Mouse (Mus musculus): ENCODE data around the gene Fkbp9. TPM values are rescaled to one million over a fixed set of nuclear protein-coding genes. Genes with fewer than 3 reads are reported as not detected.

Gene Fkbp9
- polyA plus RNA-seq, 1 experiment from 2014 or later = 145 TPM

DNA sequence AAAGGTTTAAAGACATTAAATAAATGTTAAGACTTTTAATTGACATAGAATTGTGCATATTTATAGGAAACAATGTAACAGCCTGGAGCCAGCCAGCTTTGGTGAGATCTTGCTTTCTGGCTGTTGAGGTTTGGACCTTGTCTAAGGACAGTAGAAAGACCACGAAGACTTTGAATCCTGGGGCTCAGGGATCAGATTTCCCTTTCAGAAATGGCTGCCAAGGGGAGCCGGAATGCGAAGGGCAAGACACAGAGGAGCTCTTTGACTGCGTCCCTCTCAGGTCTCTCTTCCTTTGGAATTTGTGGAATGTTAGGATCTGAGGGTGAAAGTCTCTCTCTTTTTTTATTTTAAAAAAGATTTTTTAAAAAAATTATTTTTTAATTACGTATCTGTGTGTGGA, 2.9 kb downstream of the Fkbp9 start:
- no peak overlapping the region for H3K9ac ChIP-seq (replicated peaks; ENCODE audit: low read length)
- no peaks in the 10 kb centered on the region for H3K9me3 ChIP-seq (ENCODE audit: low read length)
- no peak overlapping the region for H3K4me2 ChIP-seq (replicated peaks; ENCODE audit: low read depth, low read length)
- no peak overlapping the region for H3K4me3 ChIP-seq (ENCODE audit: low read length)
- peaks cover 18% of the 10 kb centered on the region for H3K36me3 ChIP-seq (ENCODE audit: insufficient read depth, low read length)
- WGBS = 62% methylated on average over 5 of the region's 5 CpGs
- no peaks in the 10 kb centered on the region for H3K27me3 ChIP-seq (ENCODE audit: insufficient read depth, low read length)
- H3K27ac ChIP-seq (ENCODE audit: low read length) = no peak overlapping the region
- peaks cover 6% of the 10 kb centered on the region; the same call in 1 of the 2 replicates for H3K4me1 ChIP-seq (ENCODE audit: insufficient read depth, low read length)
- no peak for ATAC-seq (ENCODE audit: low FRiP score, low TSS enrichment)

DNA sequence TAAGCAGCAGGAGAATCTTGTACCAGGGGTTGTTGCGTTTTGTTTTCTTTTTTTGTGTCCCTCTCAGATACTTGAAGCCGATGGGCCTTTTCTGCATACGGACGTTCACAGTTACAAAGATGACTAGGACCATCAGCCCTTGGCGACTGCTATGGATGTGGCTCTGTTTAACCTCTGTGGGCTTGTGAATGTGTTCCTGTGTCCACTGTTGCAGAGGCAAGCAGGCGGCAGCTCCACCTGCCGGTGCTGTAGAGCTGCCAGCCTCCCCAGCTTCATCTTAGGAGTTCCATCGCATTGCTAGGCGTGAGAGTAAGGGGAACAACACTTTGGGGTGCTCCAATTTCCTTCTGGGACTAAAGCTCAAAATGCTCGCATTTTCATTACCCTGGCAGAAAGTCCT, 3.7 kb downstream of the Fkbp9 start:
- Histone ChIP-seq H3K4me1 (ENCODE audit: insufficient read depth, low read length) (peaks cover 6% of the 10 kb centered on the region; the same call in 1 of the 2 replicates), H3K4me2 (replicated peaks; ENCODE audit: low read depth, low read length) (no peak overlapping the region), H3K36me3 (ENCODE audit: insufficient read depth, low read length) (peaks cover 20% of the 10 kb centered on the region), H3K27me3 (ENCODE audit: insufficient read depth, low read length) (no peaks in the 10 kb centered on the region), H3K27ac (ENCODE audit: low read length) (no peak overlapping the region), H3K9me3 (ENCODE audit: low read length) (no peaks in the 10 kb centered on the region), H3K4me3 (ENCODE audit: low read length) (no peak overlapping the region), H3K9ac (replicated peaks; ENCODE audit: low read length) (no peak overlapping the region)
- ATAC-seq (ENCODE audit: low FRiP score, low TSS enrichment) = no peak
- 90% methylated on average over 10 of the region's 10 CpGs for WGBS

DNA sequence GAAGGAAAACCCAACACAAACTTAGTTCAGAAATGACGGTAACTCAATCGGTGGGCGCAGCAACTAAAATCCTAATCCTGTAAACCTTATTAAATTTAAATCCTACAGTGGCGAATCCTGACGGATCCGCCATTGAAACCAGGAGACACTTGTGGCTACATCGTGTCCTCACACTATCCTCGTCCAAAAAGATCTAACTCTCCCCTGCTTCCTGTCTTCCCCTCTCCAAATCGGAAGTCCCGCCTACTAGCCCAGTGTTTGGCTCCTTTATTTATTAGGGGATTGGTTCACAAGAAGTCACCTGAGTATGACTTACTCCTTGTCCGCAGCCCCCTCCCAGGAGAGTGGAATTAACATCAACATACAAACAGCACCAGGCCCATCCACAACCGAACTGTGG, 5.3 kb downstream of the Fkbp9 start:
- Histone ChIP-seq H3K9ac (replicated peaks; ENCODE audit: low read length) (no peak overlapping the region), H3K4me2 (replicated peaks; ENCODE audit: low read depth, low read length) (no peak overlapping the region), H3K4me1 (ENCODE audit: insufficient read depth, low read length) (peaks cover 6% of the 10 kb centered on the region; the same call in 1 of the 2 replicates), H3K27ac (ENCODE audit: low read length) (no peak overlapping the region), H3K4me3 (ENCODE audit: low read length) (no peak overlapping the region), H3K27me3 (ENCODE audit: insufficient read depth, low read length) (no peaks in the 10 kb centered on the region), H3K36me3 (ENCODE audit: insufficient read depth, low read length) (peaks cover 21% of the 10 kb centered on the region), H3K9me3 (ENCODE audit: low read length) (no peaks in the 10 kb centered on the region)
- no peak for ATAC-seq (ENCODE audit: low FRiP score, low TSS enrichment)
- 95% methylated on average over 12 of the region's 12 CpGs for WGBS

DNA sequence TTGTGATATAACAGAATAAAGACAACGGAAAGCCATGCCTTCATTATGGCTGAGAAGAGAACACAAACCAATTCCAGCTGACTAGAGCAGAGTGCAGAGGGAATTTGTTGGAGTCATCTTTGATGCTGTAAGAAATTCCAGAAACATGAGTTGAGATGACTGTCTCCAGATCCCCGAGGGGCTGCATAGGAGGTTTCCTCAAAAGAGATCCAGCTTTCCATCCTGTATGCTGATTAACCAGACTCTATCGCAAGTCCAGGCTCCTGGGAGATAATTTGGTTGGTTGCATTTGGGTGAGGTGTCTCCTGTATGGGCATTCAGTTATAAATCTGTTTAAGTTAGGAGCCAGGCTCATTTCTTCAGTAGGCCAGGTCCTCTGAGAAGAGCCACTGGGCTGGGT, 5.8 kb downstream of the Fkbp9 start:
- Histone ChIP-seq H3K27me3 (ENCODE audit: insufficient read depth, low read length) (no peaks in the 10 kb centered on the region), H3K4me2 (replicated peaks; ENCODE audit: low read depth, low read length) (no peak overlapping the region), H3K9ac (replicated peaks; ENCODE audit: low read length) (no peak overlapping the region), H3K9me3 (ENCODE audit: low read length) (no peaks in the 10 kb centered on the region), H3K27ac (ENCODE audit: low read length) (no peak overlapping the region), H3K4me1 (ENCODE audit: insufficient read depth, low read length) (peaks cover 6% of the 10 kb centered on the region; the same call in 1 of the 2 replicates), H3K36me3 (ENCODE audit: insufficient read depth, low read length) (peaks cover 21% of the 10 kb centered on the region), H3K4me3 (ENCODE audit: low read length) (no peak overlapping the region)
- WGBS = 90% methylated on average over 3 of the region's 3 CpGs
- no peak for ATAC-seq (ENCODE audit: low FRiP score, low TSS enrichment)

DNA sequence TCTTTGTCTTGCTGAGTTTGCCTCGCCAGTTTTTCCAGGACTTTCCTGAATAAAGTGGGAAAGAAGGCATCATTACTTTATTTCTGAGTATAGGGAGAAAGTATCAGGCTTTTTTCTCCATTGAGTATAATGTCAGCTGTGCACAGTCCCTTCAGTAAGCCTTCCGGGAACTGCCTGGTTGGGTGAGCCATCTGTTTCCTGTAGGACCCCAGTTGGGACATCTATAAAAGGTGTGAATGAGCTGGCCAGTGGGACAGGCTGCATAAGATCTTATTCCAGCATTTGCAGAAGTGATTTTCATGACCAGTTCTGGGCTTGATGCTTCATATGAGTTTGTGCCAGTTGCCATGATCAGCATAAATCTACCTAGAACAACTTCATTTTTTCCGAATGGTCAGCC, 11.4 kb downstream of the Fkbp9 start:
- Histone ChIP-seq H3K36me3 (ENCODE audit: insufficient read depth, low read length) (0 out of 2 replicates have a peak, but pooled peaks cover 3% of the 10 kb centered on the region), H3K27me3 (ENCODE audit: insufficient read depth, low read length) (no peaks in the 10 kb centered on the region), H3K4me2 (replicated peaks; ENCODE audit: low read depth, low read length) (no peak overlapping the region), H3K9ac (replicated peaks; ENCODE audit: low read length) (no peak overlapping the region), H3K9me3 (ENCODE audit: low read length) (no peaks in the 10 kb centered on the region), H3K4me3 (ENCODE audit: low read length) (no peak overlapping the region), H3K4me1 (ENCODE audit: insufficient read depth, low read length) (no peaks in the 10 kb centered on the region), H3K27ac (ENCODE audit: low read length) (no peak overlapping the region)
- no peak for ATAC-seq (ENCODE audit: low FRiP score, low TSS enrichment)
- WGBS = 79% methylated on average over 3 of the region's 3 CpGs

DNA sequence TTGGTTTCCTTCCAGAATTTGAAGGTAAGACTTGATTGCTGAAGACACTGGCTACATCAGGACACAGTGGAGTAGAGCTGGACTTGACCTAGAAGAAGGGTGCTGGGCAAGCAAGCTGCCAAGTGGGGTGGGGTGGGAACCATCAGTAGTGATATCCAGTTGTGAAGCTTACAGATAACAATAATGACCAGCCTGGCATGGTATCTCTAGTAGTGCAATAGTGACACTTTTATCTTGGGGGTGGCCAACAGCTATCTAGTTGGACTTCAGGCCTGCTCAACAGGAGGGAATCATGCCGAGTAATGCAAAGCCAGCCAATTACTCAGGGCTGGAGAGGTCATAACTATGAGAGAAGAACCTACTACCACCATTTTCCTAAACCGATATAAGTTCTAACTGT, 12.5 kb downstream of the Fkbp9 start:
- Histone ChIP-seq H3K27ac (ENCODE audit: low read length) (no peak overlapping the region), H3K4me2 (replicated peaks; ENCODE audit: low read depth, low read length) (no peak overlapping the region), H3K36me3 (ENCODE audit: insufficient read depth, low read length) (0 out of 2 replicates have a peak, but pooled peaks cover 3% of the 10 kb centered on the region), H3K4me3 (ENCODE audit: low read length) (no peak overlapping the region), H3K27me3 (ENCODE audit: insufficient read depth, low read length) (no peaks in the 10 kb centered on the region), H3K9me3 (ENCODE audit: low read length) (no peaks in the 10 kb centered on the region), H3K9ac (replicated peaks; ENCODE audit: low read length) (no peak overlapping the region), H3K4me1 (ENCODE audit: insufficient read depth, low read length) (no peaks in the 10 kb centered on the region)
- WGBS = 95% methylated on average over 2 of the region's 2 CpGs
- no peak for ATAC-seq (ENCODE audit: low FRiP score, low TSS enrichment)

DNA sequence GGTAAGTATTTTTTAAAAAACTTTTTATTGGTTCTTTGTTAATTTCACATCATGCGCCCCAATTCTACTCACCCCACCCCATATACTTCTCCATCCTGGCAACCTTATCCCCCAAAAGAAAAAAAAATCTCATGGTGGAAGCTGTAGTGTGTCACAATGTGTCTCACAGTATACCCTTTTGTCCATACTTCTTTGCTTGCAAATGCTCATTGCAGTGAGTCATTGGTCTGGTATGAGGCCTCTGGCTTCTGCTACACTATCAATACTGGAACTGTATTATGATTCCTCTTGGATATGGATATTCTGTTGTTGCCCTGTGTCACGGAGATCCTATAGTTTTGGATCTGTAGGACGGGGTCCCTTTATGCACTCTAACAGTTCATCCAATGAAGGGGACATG, 17.1 kb downstream of the Fkbp9 start:
- Histone ChIP-seq H3K9me3 (ENCODE audit: low read length) (no peaks in the 10 kb centered on the region), H3K4me3 (ENCODE audit: low read length) (no peak overlapping the region), H3K27ac (ENCODE audit: low read length) (no peak overlapping the region), H3K4me2 (replicated peaks; ENCODE audit: low read depth, low read length) (no peak overlapping the region), H3K4me1 (ENCODE audit: insufficient read depth, low read length) (no peaks in the 10 kb centered on the region), H3K27me3 (ENCODE audit: insufficient read depth, low read length) (no peaks in the 10 kb centered on the region), H3K36me3 (ENCODE audit: insufficient read depth, low read length) (peaks cover 20% of the 10 kb centered on the region; the same call in 1 of the 2 replicates), H3K9ac (replicated peaks; ENCODE audit: low read length) (no peak overlapping the region)
- 94% methylated on average over 3 of the region's 3 CpGs for WGBS
- ATAC-seq (ENCODE audit: low FRiP score, low TSS enrichment) = no peak

DNA sequence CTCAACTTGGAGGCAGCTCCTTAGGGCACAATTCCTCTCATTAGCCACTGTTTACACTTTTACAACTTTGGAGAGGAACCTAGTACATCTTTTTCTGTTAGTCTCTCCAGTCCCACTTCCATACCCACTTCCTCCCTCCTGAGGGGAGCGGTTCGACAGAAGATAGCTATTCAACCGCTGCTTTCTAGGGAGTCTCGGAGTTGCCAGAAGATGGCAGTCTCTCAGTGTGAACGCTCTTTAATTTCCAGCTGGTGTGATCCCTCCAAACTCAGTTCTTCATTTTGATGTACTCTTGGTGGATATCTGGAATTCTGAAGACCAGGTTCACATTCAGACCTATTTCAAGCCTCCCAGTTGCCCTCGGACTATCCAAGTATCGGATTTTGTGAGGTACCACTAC, 18.5 kb downstream of the Fkbp9 start:
- Histone ChIP-seq H3K9ac (replicated peaks; ENCODE audit: low read length) (no peak overlapping the region), H3K4me3 (ENCODE audit: low read length) (no peak overlapping the region), H3K9me3 (ENCODE audit: low read length) (no peaks in the 10 kb centered on the region), H3K27ac (ENCODE audit: low read length) (no peak overlapping the region), H3K27me3 (ENCODE audit: insufficient read depth, low read length) (no peaks in the 10 kb centered on the region), H3K4me2 (replicated peaks; ENCODE audit: low read depth, low read length) (no peak overlapping the region), H3K4me1 (ENCODE audit: insufficient read depth, low read length) (no peaks in the 10 kb centered on the region), H3K36me3 (ENCODE audit: insufficient read depth, low read length) (peaks cover 24% of the 10 kb centered on the region; the same call in 1 of the 2 replicates)
- 84% methylated on average over 7 of the region's 7 CpGs for WGBS
- no peak for ATAC-seq (ENCODE audit: low FRiP score, low TSS enrichment)

DNA sequence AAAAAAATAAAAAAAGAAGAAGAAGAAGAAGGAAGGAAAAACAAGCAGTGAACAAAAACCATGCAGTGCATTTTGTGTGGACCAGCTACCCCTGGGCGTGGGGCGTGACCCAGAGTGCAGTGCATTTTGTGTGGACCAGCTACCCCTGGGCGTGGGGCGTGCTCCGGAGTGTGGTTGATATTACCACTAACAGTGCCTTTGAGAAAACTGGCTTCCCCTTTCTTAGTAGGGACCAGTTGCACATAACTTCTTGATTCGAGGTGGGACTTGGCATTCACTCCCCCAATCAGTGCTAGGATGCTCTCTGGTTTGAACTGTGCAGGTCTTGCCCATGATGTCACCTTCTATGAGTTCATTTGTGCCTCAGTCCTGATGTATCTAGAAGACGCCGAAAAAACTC, 22.9 kb downstream of the Fkbp9 start:
- peaks cover 35% of the 10 kb centered on the region for H3K36me3 ChIP-seq (ENCODE audit: insufficient read depth, low read length)
- WGBS = 90% methylated on average over 8 of the region's 8 CpGs
- H3K4me1 ChIP-seq (ENCODE audit: insufficient read depth, low read length) = no peaks in the 10 kb centered on the region

DNA sequence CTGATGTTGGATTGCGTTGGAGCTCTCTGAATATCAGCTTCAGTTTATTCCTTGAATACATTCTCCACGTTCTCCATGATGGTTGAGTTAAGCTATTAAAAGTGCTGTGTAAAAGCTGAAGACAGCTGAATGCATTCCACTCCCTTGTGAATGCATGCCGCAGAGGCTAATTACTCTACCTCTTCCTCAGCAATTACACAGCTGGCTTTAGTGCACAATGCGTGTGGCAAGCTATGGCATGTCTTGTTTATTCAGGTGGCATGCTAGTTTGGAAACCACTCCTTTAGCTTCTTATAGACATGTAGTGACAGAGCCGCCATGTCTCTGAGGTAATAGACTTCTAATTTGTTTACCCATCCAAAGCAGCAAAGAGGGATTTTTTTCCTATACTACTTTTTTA, 24.9 kb downstream of the Fkbp9 start:
- WGBS = 85% methylated on average over 5 of the region's 5 CpGs
- Histone ChIP-seq H3K36me3 (ENCODE audit: insufficient read depth, low read length) (peaks cover 28% of the 10 kb centered on the region), H3K9me3 (ENCODE audit: low read length) (no peaks in the 10 kb centered on the region)

More for the DNA sequence above, 22.9 kb downstream of the Fkbp9 start:
- Histone ChIP-seq H3K27ac (ENCODE audit: low read length) (no peak overlapping the region), H3K4me2 (replicated peaks; ENCODE audit: low read depth, low read length) (no peak overlapping the region), H3K4me3 (ENCODE audit: low read length) (no peak overlapping the region), H3K9me3 (ENCODE audit: low read length) (no peaks in the 10 kb centered on the region), H3K9ac (replicated peaks; ENCODE audit: low read length) (no peak overlapping the region), H3K27me3 (ENCODE audit: insufficient read depth, low read length) (no peaks in the 10 kb centered on the region)
- ATAC-seq (ENCODE audit: low FRiP score, low TSS enrichment) = no peak

More for the DNA sequence above, 24.9 kb downstream of the Fkbp9 start:
- Histone ChIP-seq H3K4me2 (replicated peaks; ENCODE audit: low read depth, low read length) (no peak overlapping the region), H3K4me3 (ENCODE audit: low read length) (no peak overlapping the region), H3K9ac (replicated peaks; ENCODE audit: low read length) (no peak overlapping the region), H3K27ac (ENCODE audit: low read length) (no peak overlapping the region), H3K4me1 (ENCODE audit: insufficient read depth, low read length) (no peaks in the 10 kb centered on the region), H3K27me3 (ENCODE audit: insufficient read depth, low read length) (no peaks in the 10 kb centered on the region)
- ATAC-seq (ENCODE audit: low FRiP score, low TSS enrichment) = no peak
